Mouse (Mus musculus): ENCODE data around the gene Ap3b2. TPM values are rescaled to one million over a fixed set of nuclear protein-coding genes. Genes with fewer than 3 reads are reported as not detected.
A peak's percentile ranks its signal among the peaks of the same experiment; 100 is the strongest.
"Not testable (repeated sequence)": the region's sequence is repeated elsewhere in the genome, so short reads cannot be mapped to it uniquely, and the experiment has no call there.

The Ap3b2 gene
- polyA plus RNA-seq, 1 experiment from 2014 or later: 7.6 TPM

DNA sequence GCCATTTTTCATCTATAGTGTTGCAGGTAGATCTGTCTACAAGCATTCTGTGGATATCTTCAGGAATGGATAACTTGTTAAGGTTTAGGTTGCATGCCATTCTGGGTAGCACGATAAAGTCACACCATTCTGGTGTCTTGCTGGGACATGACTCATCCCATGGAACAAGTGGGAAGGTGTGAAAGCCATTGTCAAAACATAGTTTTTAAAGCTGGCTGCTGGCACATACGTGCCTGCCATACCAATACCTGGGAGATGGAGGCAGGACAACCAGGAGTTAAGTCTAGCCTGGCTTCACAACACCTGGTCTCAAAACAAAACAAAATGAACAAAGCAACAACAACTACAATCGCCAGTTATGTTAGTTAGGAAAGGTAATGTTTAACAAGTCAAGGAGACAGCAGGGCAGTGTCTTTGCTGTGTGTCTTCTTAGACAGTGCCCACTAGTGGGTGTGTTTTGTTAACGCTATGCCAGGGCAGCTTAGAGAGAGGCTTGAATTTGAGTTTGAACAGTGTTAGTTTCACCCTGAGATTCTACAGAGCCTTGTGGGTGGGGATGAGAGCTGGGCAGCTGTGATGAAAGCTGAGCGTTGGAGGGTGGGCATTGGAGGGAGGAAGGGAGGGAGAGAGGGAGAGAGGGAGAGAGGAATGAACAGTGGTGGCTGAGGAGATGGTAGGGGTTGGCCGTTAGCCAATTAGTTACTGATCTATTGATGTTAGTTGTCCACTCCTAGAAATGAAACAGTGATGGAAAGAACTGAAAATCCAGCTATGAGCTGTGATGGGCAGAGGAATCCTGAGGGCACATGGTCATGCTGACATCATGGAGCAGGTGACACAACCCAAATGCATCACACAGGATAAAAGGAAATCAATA lies 22.7 kb upstream of the Ap3b2 start:
- H3K27me3 ChIP-seq: no peaks in the 10 kb centered on the region
- H3K27ac ChIP-seq: no peak overlapping the region
- no peaks in the 10 kb centered on the region for H3K4me1 ChIP-seq
- H3K4me2 ChIP-seq (replicated peaks): no peak overlapping the region
- H3K4me3 ChIP-seq: no peak overlapping the region
- WGBS: 77% methylated on average over 6 of the region's 6 CpGs
- H3K9me3 ChIP-seq: no peaks in the 10 kb centered on the region
- no peak overlapping the region for H3K9ac ChIP-seq
- no peaks in the 10 kb centered on the region for H3K36me3 ChIP-seq
- ATAC-seq (ENCODE audit: insufficient number of reproducible peaks, insufficient read depth, low FRiP score, low TSS enrichment): no peak

DNA sequence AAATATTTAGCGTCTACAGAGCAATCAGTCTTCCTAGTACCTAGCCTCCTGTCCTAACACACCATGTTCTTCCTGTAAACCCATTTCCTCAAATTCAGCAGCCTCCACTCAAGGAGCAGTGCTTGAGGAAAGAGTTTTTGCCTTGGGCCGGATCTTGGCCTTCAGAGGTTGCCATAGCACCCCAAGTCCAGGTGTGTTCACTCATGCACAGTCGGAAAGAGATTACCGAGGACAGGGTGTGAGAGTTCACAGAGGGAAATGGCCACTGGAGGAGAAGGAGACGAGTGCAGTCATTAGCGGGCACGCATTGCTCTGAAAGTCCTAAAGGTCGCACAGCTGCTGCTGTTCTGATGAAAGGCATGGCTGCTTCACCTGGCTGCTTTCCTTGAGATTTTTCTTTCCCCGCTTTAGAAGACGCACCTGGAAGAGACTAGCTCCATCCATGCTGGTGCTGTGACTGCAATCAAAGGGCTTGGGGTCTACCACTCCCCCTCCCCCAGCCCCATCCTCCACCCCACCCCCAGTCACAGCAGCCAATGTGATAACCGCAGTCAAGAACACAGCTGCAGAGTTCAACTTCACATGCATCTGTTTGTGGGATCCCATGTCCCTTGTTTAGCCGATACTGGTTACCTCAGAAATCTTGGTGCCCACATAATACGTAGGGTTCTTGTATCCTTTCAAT lies 21.3 kb upstream of the Ap3b2 start:
- Histone ChIP-seq H3K27ac (no peak overlapping the region), H3K4me1 (no peaks in the 10 kb centered on the region), H3K4me2 (replicated peaks) (no peak overlapping the region), H3K9me3 (no peaks in the 10 kb centered on the region), H3K4me3 (no peak overlapping the region), H3K36me3 (no peaks in the 10 kb centered on the region), H3K9ac (no peak overlapping the region), H3K27me3 (no peaks in the 10 kb centered on the region)
- no peak for ATAC-seq (ENCODE audit: insufficient number of reproducible peaks, insufficient read depth, low FRiP score, low TSS enrichment)
- 56% methylated on average over 13 of the region's 13 CpGs for WGBS

DNA sequence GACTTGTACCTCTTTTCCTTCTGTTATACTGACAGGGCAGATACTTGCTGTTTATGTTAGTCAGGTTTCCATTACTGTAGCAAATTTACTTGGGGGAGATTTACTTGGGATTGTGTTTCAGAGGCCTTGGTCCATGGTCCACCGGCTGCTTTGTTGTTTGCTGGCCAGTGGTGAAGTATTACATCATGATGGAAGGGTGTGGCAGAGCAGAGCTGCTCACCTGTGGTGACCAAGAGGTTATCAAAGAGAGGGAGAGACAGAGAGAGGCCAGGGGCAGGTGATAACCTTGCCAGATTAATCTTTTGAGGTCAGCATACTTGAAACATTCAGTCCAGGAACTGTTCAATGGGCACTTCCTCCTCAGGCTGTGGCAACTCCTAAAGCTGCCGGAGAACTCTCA lies 7.3 kb upstream of the Ap3b2 start:
- no peaks in the 10 kb centered on the region for H3K4me1 ChIP-seq
- no peak for ATAC-seq (ENCODE audit: insufficient number of reproducible peaks, insufficient read depth, low FRiP score, low TSS enrichment)
- no peak overlapping the region for H3K4me3 ChIP-seq
- no peak overlapping the region for H3K27ac ChIP-seq
- 68% methylated on average over 2 of the region's 2 CpGs for WGBS
- no peak overlapping the region for H3K4me2 ChIP-seq (replicated peaks)
- H3K27me3 ChIP-seq: no peaks in the 10 kb centered on the region
- H3K9me3 ChIP-seq: no peaks in the 10 kb centered on the region
- H3K36me3 ChIP-seq: no peaks in the 10 kb centered on the region
- no peak overlapping the region for H3K9ac ChIP-seq

DNA sequence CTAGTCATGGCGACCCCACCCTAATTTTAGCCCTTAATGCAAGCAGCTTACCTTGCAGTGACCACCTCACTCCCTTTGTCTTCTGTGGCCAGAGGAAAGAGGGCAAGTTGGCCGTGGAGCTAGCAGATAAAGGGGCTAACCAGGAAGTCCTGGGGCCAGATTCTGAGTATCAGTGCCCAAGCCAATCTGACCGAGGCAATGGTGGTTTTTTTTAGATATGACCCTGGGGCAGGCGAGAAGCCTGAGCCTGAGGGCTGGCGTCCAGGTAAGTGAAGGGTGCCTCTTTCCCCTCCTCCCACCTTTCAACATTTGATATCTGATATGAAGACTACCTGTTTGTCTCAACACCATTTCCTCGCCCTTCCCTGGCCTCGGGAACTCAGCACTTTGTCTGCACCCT lies 4.5 kb upstream of the Ap3b2 start, which contains the start of gene BC048679:
TSS of gene BC048679 (minus strand) at position 101 of the 400 bp plus-strand sequence.
- Histone ChIP-seq H3K9ac (no peak within 1 kb of the TSS), H3K4me3 (no peak within 1 kb of the TSS), H3K4me2 (replicated peaks) (no peak within 1 kb of the TSS), H3K9me3 (no peaks in the 10 kb centered on the region), H3K36me3 (no peaks in the 10 kb centered on the region), H3K4me1 (peaks cover 5% of the 10 kb centered on the region; the same call in 1 of the 2 replicates), H3K27me3 (peaks cover 18% of the 10 kb centered on the region; the same call in 1 of the 2 replicates), H3K27ac (no peak within 1 kb of the TSS)
- ATAC-seq (ENCODE audit: insufficient number of reproducible peaks, insufficient read depth, low FRiP score, low TSS enrichment): no peak
- WGBS: 61% methylated on average over 7 of the region's 7 CpGs

DNA sequence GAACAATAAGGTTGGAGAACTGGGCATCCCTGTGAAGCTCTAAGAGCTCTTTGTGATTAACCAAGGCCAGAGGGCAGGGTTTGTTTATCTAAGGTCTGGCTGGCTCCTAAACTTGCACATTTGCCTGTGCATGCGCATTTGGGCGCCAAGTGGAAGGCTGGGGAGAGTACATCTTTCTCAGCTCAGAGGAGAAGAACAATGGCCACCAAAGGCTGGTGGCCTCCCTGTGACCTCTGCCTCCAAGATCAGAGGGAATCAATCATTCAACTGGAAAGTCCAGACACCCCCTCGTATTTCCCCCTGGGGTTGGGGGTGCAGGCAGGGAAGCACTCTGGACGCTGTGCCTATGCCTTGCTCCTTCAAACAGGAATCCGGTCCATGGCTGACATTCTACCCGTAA lies 3.4 kb upstream of the Ap3b2 start:
- Histone ChIP-seq H3K4me2 (replicated peaks) (no peak overlapping the region), H3K4me1 (peaks cover 8% of the 10 kb centered on the region; the same call in 1 of the 2 replicates), H3K9ac (no peak overlapping the region), H3K4me3 (no peak overlapping the region), H3K36me3 (no peaks in the 10 kb centered on the region), H3K27ac (no peak overlapping the region), H3K27me3 (peaks cover 25% of the 10 kb centered on the region), H3K9me3 (no peaks in the 10 kb centered on the region)
- 26% methylated on average over 6 of the region's 6 CpGs for WGBS
- ATAC-seq (ENCODE audit: insufficient number of reproducible peaks, insufficient read depth, low FRiP score, low TSS enrichment): no peak

DNA sequence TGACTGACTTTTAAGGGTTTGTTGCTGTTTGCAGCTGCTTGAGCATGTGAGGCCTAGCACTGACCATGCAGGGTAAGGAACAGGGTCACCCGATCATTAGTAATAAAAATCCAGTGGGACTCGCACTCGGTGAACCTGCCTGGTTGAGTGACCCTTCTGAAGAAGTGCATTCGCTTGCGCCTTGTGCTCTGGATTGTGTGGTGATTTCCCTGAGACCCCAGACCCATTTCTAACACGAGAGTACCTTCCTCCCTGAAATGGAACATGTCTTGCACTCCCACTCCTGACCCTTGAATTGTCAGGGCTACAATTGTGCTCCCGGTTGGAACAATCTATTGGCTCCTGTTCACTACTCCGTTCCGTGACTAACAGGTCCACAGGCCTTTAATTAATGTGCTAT lies 1.1 kb downstream of the Ap3b2 start:
- Histone ChIP-seq H3K36me3 (no peaks in the 10 kb centered on the region), H3K4me2 (replicated peaks) (peak overlapping the region; percentile 66), H3K4me1 (peaks cover 12% of the 10 kb centered on the region), H3K9me3 (no peaks in the 10 kb centered on the region), H3K9ac (no peak overlapping the region), H3K4me3 (peak overlapping the region; percentile 39; the same call in 1 of the 2 replicates), H3K27me3 (peaks cover 29% of the 10 kb centered on the region), H3K27ac (no peak overlapping the region)
- WGBS: 46% methylated on average over 9 of the region's 9 CpGs
- ATAC-seq (ENCODE audit: insufficient number of reproducible peaks, insufficient read depth, low FRiP score, low TSS enrichment): no peak

DNA sequence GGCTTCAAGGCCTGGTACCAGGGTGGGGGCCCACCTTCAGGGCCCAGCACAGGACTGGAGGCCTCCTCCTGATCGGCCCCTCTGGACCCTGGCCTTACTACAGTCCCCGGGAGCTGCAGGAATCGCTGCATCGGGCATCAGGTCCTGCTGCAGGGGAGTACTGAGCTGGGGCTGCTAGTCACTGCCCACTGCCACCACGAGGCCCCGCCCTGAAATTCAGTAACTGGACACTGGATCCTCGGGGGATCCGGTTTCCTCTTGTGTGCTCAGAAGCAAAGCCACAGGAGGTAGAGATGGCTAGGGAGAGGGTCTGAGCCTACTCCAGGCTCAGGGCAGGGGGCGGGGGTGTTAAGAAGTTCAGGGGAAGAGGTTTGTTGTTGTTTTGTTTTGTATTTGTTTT lies 4.1 kb downstream of the Ap3b2 start:
- 11% methylated on average over 9 of the region's 9 CpGs for whole genome bisulfite sequencing
- Histone ChIP-seq H3K4me2 (replicated peaks) (no peak overlapping the region), H3K4me3 (no peak overlapping the region), H3K9ac (no peak overlapping the region), H3K27ac (no peak overlapping the region), H3K27me3 (peaks cover 18% of the 10 kb centered on the region), H3K36me3 (no peaks in the 10 kb centered on the region), H3K9me3 (no peaks in the 10 kb centered on the region), H3K4me1 (peaks cover 12% of the 10 kb centered on the region)
- no peak for ATAC-seq (ENCODE audit: insufficient number of reproducible peaks, insufficient read depth, low FRiP score, low TSS enrichment)

DNA sequence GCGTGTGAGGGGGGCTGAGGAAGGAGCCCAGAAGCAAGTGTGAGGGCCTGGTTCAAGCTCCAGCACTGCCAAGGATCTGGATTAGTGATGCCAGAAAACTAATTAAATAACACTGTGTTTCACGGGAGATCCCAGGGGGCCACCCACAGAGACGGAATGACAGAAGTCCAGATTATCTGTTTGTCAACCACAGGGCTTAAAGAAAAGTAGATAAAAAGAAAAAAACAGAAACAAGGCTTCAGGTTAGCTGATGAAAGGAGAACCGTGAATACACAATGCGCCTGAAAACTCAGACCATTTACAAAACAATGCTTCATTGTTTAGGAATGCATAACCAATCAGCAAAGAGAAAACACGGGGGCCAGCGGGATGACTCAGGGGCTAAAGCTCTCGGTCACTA lies 12.9 kb downstream of the Ap3b2 start:
- no peak for ATAC-seq (ENCODE audit: insufficient number of reproducible peaks, insufficient read depth, low FRiP score, low TSS enrichment)
- Histone ChIP-seq H3K27ac (no peak overlapping the region), H3K36me3 (no peaks in the 10 kb centered on the region), H3K4me1 (peaks cover 13% of the 10 kb centered on the region; the same call in 1 of the 2 replicates), H3K4me3 (no peak overlapping the region), H3K9ac (no peak overlapping the region), H3K27me3 (peaks cover 23% of the 10 kb centered on the region), H3K9me3 (no peaks in the 10 kb centered on the region), H3K4me2 (replicated peaks) (no peak overlapping the region)
- WGBS: 4% methylated on average over 8 of the region's 8 CpGs

DNA sequence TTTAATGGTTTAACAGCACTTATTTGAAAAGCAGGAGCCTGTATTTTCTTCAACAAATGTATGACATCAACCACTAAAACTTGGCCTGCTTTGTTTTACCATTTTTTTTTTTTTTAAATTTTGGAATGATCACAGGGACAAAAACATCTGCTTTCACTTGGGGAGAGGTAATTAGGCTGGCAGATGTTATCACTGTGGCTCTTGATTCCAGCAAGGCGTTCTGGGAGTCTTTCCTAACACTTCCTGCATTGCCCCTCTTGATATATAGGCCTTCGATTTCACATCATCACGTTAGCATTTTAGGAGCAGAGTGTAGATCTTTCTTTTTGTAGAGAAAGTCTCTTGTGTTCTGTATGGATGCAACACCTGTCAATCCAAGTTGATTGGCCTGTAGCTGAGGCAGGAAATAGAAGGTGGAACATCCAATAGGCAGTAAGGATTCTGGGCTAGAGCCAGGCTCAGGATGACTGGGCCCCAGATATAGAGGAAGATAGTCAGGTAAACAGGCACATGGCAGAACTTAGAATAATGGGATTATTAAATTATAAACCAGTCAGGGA lies 14.1 kb downstream of the Ap3b2 start:
- Histone ChIP-seq H3K27ac (no peak overlapping the region), H3K4me2 (replicated peaks) (no peak overlapping the region), H3K4me3 (no peak overlapping the region), H3K4me1 (peaks cover 13% of the 10 kb centered on the region; the same call in 1 of the 2 replicates), H3K9ac (no peak overlapping the region), H3K36me3 (no peaks in the 10 kb centered on the region), H3K9me3 (no peaks in the 10 kb centered on the region), H3K27me3 (peaks cover 26% of the 10 kb centered on the region)
- WGBS: 33% methylated on average over 3 of the region's 3 CpGs
- ATAC-seq (ENCODE audit: insufficient number of reproducible peaks, insufficient read depth, low FRiP score, low TSS enrichment): no peak

DNA sequence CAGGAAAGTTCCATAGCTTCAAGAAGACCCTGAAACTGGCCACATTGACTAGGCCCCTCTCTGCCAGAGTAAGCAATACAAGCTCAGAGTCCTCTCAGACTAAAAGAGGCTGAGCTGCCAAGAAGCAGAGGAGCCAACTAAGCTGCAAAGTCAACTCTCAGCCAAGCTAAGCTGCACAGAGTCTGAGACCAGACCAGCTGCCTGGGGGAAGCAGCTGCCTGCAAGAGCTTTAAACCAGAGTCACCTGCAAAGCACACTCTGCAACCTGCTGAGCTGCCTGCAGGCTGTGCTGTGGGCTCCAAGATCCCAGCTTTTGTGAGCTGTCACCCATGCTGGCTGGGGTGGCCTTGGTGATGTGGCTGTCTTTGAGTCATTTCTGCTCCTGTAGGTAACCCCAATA lies 15.5 kb downstream of the Ap3b2 start:
- not testable (repeated sequence) for H3K4me3 ChIP-seq; H3K4me2 ChIP-seq (replicated peaks); H3K9ac ChIP-seq; H3K27ac ChIP-seq; H3K36me3 ChIP-seq; H3K9me3 ChIP-seq; ATAC-seq (ENCODE audit: insufficient number of reproducible peaks, insufficient read depth, low FRiP score, low TSS enrichment)
- H3K27me3 ChIP-seq: peaks cover 32% of the 10 kb centered on the region
- peaks cover 13% of the 10 kb centered on the region; the same call in 1 of the 2 replicates for H3K4me1 ChIP-seq

DNA sequence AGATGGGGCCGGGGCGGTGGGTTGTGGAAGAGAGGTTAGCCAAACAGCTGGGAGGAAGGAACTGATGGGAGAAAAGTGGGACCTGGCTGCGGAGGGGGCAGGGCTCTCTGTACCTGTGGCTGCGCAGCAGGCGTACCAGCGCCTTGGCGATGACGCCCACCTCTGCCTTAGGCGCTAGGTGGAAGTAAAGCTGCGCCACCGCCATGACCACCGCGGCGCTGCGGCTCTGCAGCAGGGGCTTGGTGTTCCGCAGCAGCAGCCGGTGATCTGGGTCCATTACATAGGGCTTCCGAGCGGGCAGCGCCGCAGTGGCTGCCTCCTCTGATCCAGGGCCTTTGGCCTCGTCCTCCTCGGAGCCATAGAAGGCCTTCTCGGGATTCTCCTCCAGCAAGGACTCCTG lies 16.9 kb downstream of the Ap3b2 start:
- H3K9ac ChIP-seq: no peak overlapping the region
- H3K9me3 ChIP-seq: no peaks in the 10 kb centered on the region
- ATAC-seq (ENCODE audit: insufficient number of reproducible peaks, insufficient read depth, low FRiP score, low TSS enrichment): no peak
- peak overlapping the region; percentile 40 for H3K4me2 ChIP-seq (replicated peaks)
- no peak overlapping the region for H3K27ac ChIP-seq
- no peaks in the 10 kb centered on the region for H3K36me3 ChIP-seq
- H3K4me3 ChIP-seq: peak overlapping the region; percentile 4; the same call in 1 of the 2 replicates
- peaks cover 13% of the 10 kb centered on the region; the same call in 1 of the 2 replicates for H3K4me1 ChIP-seq
- H3K27me3 ChIP-seq: peaks cover 33% of the 10 kb centered on the region
- 3% methylated on average over 24 of the region's 24 CpGs for WGBS

All from embryonic facial prominence, embryonic 12.5 days (tissue).